Mouse (Mus musculus) ES-Bruce4 (cell line): Measurements from ENCODE around the gene Efnb2.

Experiments used
- CTCF ChIP-seq: IDR thresholded peaks from one replicate; pipeline ENCODE4 v1.8.1; 2011; ENCODE audit warnings: low read depth, low read length
- POLR2A ChIP-seq: IDR thresholded peaks from one replicate; pipeline ENCODE4 v1.8.1; 2011; ENCODE audit warnings: low read length; ENCODE audit not compliant: insufficient read depth

- TF ChIP-seq CTCF (no peak), POLR2A (no peak)
Measured at GRCm38 (mm10) chr8:8621236-8621917, 39.7 kb downstream of the Efnb2 start.
